Mouse (Mus musculus) lung, adult 2 months (tissue): ENCODE measurements around the gene Sipa1l2.

ENCODE experiments used
- CTCF ChIP-seq: fragments of 200-500 bp; IDR thresholded peaks from 2 replicates; pipeline ENCODE4 v1.5.1; 2011; ENCODE audit warnings: mild to moderate bottlenecking, low read length, control low read depth; ENCODE audit not compliant: insufficient read depth
- POLR2A ChIP-seq: fragments of 200-500 bp; IDR thresholded peaks from 2 replicates; pipeline ENCODE4 v1.6.1; 2011; ENCODE audit warnings: low read depth, mild to moderate bottlenecking, control low read depth, low read length, borderline replicate concordance; ENCODE audit errors: extremely low read depth

DNA sequence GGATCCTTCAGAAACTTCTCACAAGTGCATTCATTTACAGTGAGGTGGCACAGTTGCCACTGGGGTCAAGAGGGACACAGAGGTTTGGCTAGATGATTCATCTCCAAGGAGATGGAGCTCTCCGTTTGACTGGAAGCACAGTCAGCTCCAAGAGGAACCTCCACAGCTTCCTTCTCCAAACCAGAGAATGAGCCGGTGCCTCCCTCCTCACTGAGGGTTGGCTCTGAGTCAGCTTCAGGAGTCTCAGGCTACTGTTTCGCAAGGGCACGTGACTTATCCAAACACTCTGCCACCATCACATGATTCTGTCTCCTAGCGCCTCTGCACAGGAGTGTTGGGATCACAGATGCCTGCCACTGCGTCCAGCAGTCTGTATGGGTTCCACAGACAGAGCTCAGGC is 153.5 kb downstream of the Sipa1l2 start:
- TF ChIP-seq CTCF (no peak), POLR2A (peak; percentile 29; the same call in 1 of the 2 replicates)
